ENCODE assay signal across 12 mouse cellular contexts in genomic region chr2:132270331-132270951, GRCm38 (mm10). TPM values are rescaled to one million over a fixed set of nuclear protein-coding genes. Genes with fewer than 3 reads are reported as not detected.
DNase-seq lines count a peak whose midpoint lies in the region; ATAC-seq and TF ChIP-seq lines count a peak whose summit lies in the region.
"Had no signal": no experiment of that assay in that cellular context is flagged by ENCODE, and none has a peak within 500 bp of the region (broad histone marks: within the 10 kb centered on the region; RNA-seq: fewer than 3 reads in every experiment).

No protein-coding gene starts in this region.

- H3K79me2 ChIP-seq in liver, adult 2 months (ENCODE audit: control insufficient read depth, insufficient read depth, low read length): peaks cover 31% of the 10 kb centered on the region

- TF ChIP-seq POLR2A in liver, adult 2 months (IDR thresholded peaks at IDR 0.05; ENCODE audit: extremely low read depth, insufficient read depth, low read length): 0 out of 2 replicates have a peak, but pooled peaks have one; percentile 3

- no peak overlapping the region for H3K27ac ChIP-seq in forebrain, postnatal 0 days (ENCODE audit: low read depth, low read length)
- no peak overlapping the region for H3K27ac ChIP-seq in forebrain, embryonic 14.5 days (ENCODE audit: low read depth, low read length)
- no peak overlapping the region for H3K27ac ChIP-seq in kidney, embryonic 15.5 days
- peak overlapping the region; percentile 98 for H3K27ac ChIP-seq in liver, adult 2 months (replicated peaks; ENCODE audit: insufficient read depth, low read depth, low read length)
- H3K27ac ChIP-seq: forebrain, embryonic 10.5 days had no signal

- 80% methylated on average over 2 of the region's 2 CpGs for WGBS in forebrain, postnatal 0 days
- WGBS in forebrain, embryonic 14.5 days: 82% methylated on average over 2 of the region's 2 CpGs
- WGBS in kidney, embryonic 15.5 days: 73% methylated on average over 2 of the region's 2 CpGs
- WGBS in liver, adult 2 months: 24% methylated on average over 2 of the region's 2 CpGs

- H3K9ac ChIP-seq in forebrain, postnatal 0 days: no peak overlapping the region
- no peak overlapping the region for H3K9ac ChIP-seq in forebrain, embryonic 14.5 days (ENCODE audit: low read length)
- H3K9ac ChIP-seq in kidney, embryonic 15.5 days: no peak overlapping the region
- H3K9ac ChIP-seq in liver, adult 2 months (ENCODE audit: low read depth, low read length): peak overlapping the region; percentile 37; the same call in 1 of the 2 replicates

- no peaks in the 10 kb centered on the region for H3K27me3 ChIP-seq in forebrain, postnatal 0 days (ENCODE audit: insufficient read depth, low read length)
- H3K27me3 ChIP-seq in forebrain, embryonic 14.5 days (replicated peaks; ENCODE audit: control insufficient read depth, insufficient read depth, low read length): no peaks in the 10 kb centered on the region
- H3K27me3 ChIP-seq in kidney, embryonic 15.5 days: no peaks in the 10 kb centered on the region
- H3K27me3 ChIP-seq in liver, adult 2 months (ENCODE audit: control insufficient read depth, insufficient read depth, low read length): no peaks in the 10 kb centered on the region

- no peak for DNase-seq in forebrain, postnatal 0 days
- DNase-seq in forebrain, embryonic 14.5 days (ENCODE audit: low spot score): no peak
- DNase-seq in kidney, adult 11 months: peak; percentile 81
- peak; percentile 55 for DNase-seq in adipocyte (ENCODE audit: low spot score)
- DNase-seq in liver, adult 2 months (ENCODE audit: extremely low read depth, low read depth, low spot score): peak; percentile 94
- DNase-seq in adrenal gland, postnatal 14 days: no peak
- DNase-seq in right cerebral cortex, postnatal 25 days: no peak
- DNase-seq: cerebellum, adult 11-12 months; embryo, embryonic 11 days; gastrocnemius, postnatal 10 days had no signal

- no peaks in the 10 kb centered on the region for H3K9me3 ChIP-seq in forebrain, postnatal 0 days (ENCODE audit: low read length)
- H3K9me3 ChIP-seq in forebrain, embryonic 14.5 days (replicated peaks; ENCODE audit: control insufficient read depth, low read length): no peaks in the 10 kb centered on the region
- no peaks in the 10 kb centered on the region for H3K9me3 ChIP-seq in kidney, embryonic 15.5 days (replicated peaks)
- H3K9me3 ChIP-seq: forebrain, embryonic 10.5 days had no signal

- H3K36me3 ChIP-seq in forebrain, postnatal 0 days (ENCODE audit: insufficient read depth): no peaks in the 10 kb centered on the region
- no peaks in the 10 kb centered on the region for H3K36me3 ChIP-seq in forebrain, embryonic 14.5 days (ENCODE audit: control insufficient read depth, insufficient read depth, low read length)
- H3K36me3 ChIP-seq in kidney, embryonic 15.5 days: no peaks in the 10 kb centered on the region
- no peaks in the 10 kb centered on the region for H3K36me3 ChIP-seq in liver, adult 2 months (ENCODE audit: control insufficient read depth, insufficient read depth, low read length)

- no peak overlapping the region for H3K4me3 ChIP-seq in forebrain, postnatal 0 days (ENCODE audit: low read depth, low read length)
- H3K4me3 ChIP-seq in forebrain, embryonic 14.5 days (ENCODE audit: low read depth, low read length): no peak overlapping the region
- no peak overlapping the region for H3K4me3 ChIP-seq in kidney, embryonic 15.5 days (replicated peaks)
- H3K4me3 ChIP-seq in liver, adult 2 months (ENCODE audit: insufficient read depth, low read depth, low read length): no peak overlapping the region
- H3K4me3 ChIP-seq: forebrain, embryonic 10.5 days had no signal

- no peak for TF ChIP-seq CTCF in forebrain, postnatal 0 days (IDR thresholded peaks at IDR 0.05; ENCODE audit: low read depth)
- no peak for TF ChIP-seq CTCF in liver, adult 2 months (IDR thresholded peaks at IDR 0.05; ENCODE audit: low read depth, low read length)

- no peak overlapping the region for H3K4me2 ChIP-seq in forebrain, postnatal 0 days (ENCODE audit: low read depth)
- H3K4me2 ChIP-seq in forebrain, embryonic 14.5 days (ENCODE audit: low read length): no peak overlapping the region
- no peak overlapping the region for H3K4me2 ChIP-seq in kidney, embryonic 15.5 days

- ATAC-seq in forebrain, postnatal 0 days: peak; percentile 25; the same call in 1 of the 2 replicates
- no peak for ATAC-seq in forebrain, embryonic 14.5 days
- ATAC-seq in kidney, embryonic 15.5 days (replicated peaks; ENCODE audit: low FRiP score): no peak

- no peaks in the 10 kb centered on the region for H3K4me1 ChIP-seq in forebrain, postnatal 0 days (ENCODE audit: insufficient read depth)
- H3K4me1 ChIP-seq in forebrain, embryonic 14.5 days (ENCODE audit: control insufficient read depth, insufficient read depth, low read length): no peaks in the 10 kb centered on the region
- peaks cover 3% of the 10 kb centered on the region; the same call in 1 of the 2 replicates for H3K4me1 ChIP-seq in kidney, embryonic 15.5 days
- H3K4me1 ChIP-seq in liver, adult 2 months (ENCODE audit: control insufficient read depth, insufficient read depth, low read length): peaks cover 29% of the 10 kb centered on the region

RNA-seq across cellular contexts. Expression of gene Cds2, which starts 7.5 kb away (rescaled TPM):
- 56.7 and 85.1 TPM in 2 replicates for total RNA-seq in forebrain, postnatal 0 days (2014; rRNA removed)
- 14.6 and 27.7 TPM in 2 replicates for polyA plus RNA-seq in forebrain, postnatal 0 days (2015; fragmentation: Nextera tagmentation; extraction: Ambion mirVana)
- polyA plus RNA-seq in forebrain, embryonic 14.5 days (2014; fragmentation: Nextera tagmentation; extraction: Ambion mirVana): 23.2 and 29.3 TPM in 2 replicates
- polyA plus RNA-seq in kidney, embryonic 15.5 days (2015; fragmentation: Nextera tagmentation; extraction: Ambion mirVana): 19.8 and 30.2 TPM in 2 replicates
- 48.1 and 63.4 TPM in 2 replicates for total RNA-seq in liver, adult 2 months (2014; rRNA removed)
- polyA plus RNA-seq in liver, adult 2 months (2012; rRNA removed): 41.6 and 43.8 TPM in 2 replicates
- total RNA-seq in adrenal gland, postnatal 14 days (2021): 61.1 and 62.8 TPM in 2 replicates

RNA-seq across cellular contexts. Expression of gene Pcna, which starts 17.3 kb away (rescaled TPM):
- total RNA-seq in forebrain, postnatal 0 days (2014; rRNA removed): 141 and 151 TPM in 2 replicates
- polyA plus RNA-seq in forebrain, postnatal 0 days (2015; fragmentation: Nextera tagmentation; extraction: Ambion mirVana): 124 and 136 TPM in 2 replicates
- polyA plus RNA-seq in forebrain, embryonic 14.5 days (2014; fragmentation: Nextera tagmentation; extraction: Ambion mirVana): 217 and 258 TPM in 2 replicates
- 263 and 284 TPM in 2 replicates for polyA plus RNA-seq in kidney, embryonic 15.5 days (2015; fragmentation: Nextera tagmentation; extraction: Ambion mirVana)
- 39.0 and 47.1 TPM in 2 replicates for total RNA-seq in liver, adult 2 months (2014; rRNA removed)
- polyA plus RNA-seq in liver, adult 2 months (2012; rRNA removed): 20.6 and 22.5 TPM in 2 replicates
- 116 and 132 TPM in 2 replicates for total RNA-seq in adrenal gland, postnatal 14 days (2021)

RNA-seq across cellular contexts. Expression of gene Tmem230, which starts 22.8 kb away (rescaled TPM):
- 32.5 and 47.0 TPM in 2 replicates for total RNA-seq in forebrain, postnatal 0 days (2014; rRNA removed)
- 37.3 and 47.1 TPM in 2 replicates for polyA plus RNA-seq in forebrain, postnatal 0 days (2015; fragmentation: Nextera tagmentation; extraction: Ambion mirVana)
- polyA plus RNA-seq in forebrain, embryonic 14.5 days (2014; fragmentation: Nextera tagmentation; extraction: Ambion mirVana): 51.3 and 53.6 TPM in 2 replicates
- polyA plus RNA-seq in kidney, embryonic 15.5 days (2015; fragmentation: Nextera tagmentation; extraction: Ambion mirVana): 44.3 and 45.8 TPM in 2 replicates
- 14.8 and 23.0 TPM in 2 replicates for total RNA-seq in liver, adult 2 months (2014; rRNA removed)
- 35.2 and 76.3 TPM in 2 replicates for polyA plus RNA-seq in liver, adult 2 months (2012; rRNA removed)
- 32.8 and 34.8 TPM in 2 replicates for total RNA-seq in adrenal gland, postnatal 14 days (2021)

Comparison
In these comparisons a context has a peak if more than half of its experiments do, and no peak if none do; other contexts are left out.
1. DNase-seq: peak in kidney, adult 11 months (single experiment), adipocyte (single experiment) and liver, adult 2 months (single experiment); none in forebrain, postnatal 0 days (single experiment), forebrain, embryonic 14.5 days (single experiment), adrenal gland, postnatal 14 days (single experiment) and right cerebral cortex, postnatal 25 days (single experiment).